Mouse (Mus musculus) stomach, postnatal 0 days (tissue): ENCODE results near the gene Ccr1. TPM values are rescaled to one million over a fixed set of nuclear protein-coding genes. Genes with fewer than 3 reads are reported as not detected.

Experiments
- ATAC-seq: fragments of 200-750 bp; cut with Nextera tagmentation; 2 replicates; pipeline ENCODE4 v1.8.0; 2017; ENCODE audit not compliant: low FRiP score, low TSS enrichment
- DNase-seq: peaks from one replicate; pipeline ENCODE4 v3.0.0-alpha.2; 2016; ENCODE audit warnings: low spot score
- H3K27ac ChIP-seq: fragments of 300-500 bp; sonication (generic); replicated peaks from 2 replicates; pipeline ENCODE4 v1.5.1; 2014; ENCODE audit warnings: mild to moderate bottlenecking, control low read depth
- H3K27me3 ChIP-seq: fragments of 300-500 bp; sonication (generic); 2 replicates; pipeline ENCODE4 v1.6.1; 2014; ENCODE audit warnings: low read length; ENCODE audit not compliant: control insufficient read depth, insufficient read depth
- H3K36me3 ChIP-seq: fragments of 300-500 bp; sonication (generic); 2 replicates; pipeline ENCODE4 v1.6.1; 2014; ENCODE audit warnings: low read length, mixed read lengths; ENCODE audit not compliant: control insufficient read depth, insufficient read depth
- H3K4me1 ChIP-seq: fragments of 300-500 bp; sonication (generic); replicated peaks from 2 replicates; pipeline ENCODE4 v1.6.1; 2014; ENCODE audit warnings: antibody characterized with exemption; ENCODE audit not compliant: control insufficient read depth, insufficient read depth
- H3K4me2 ChIP-seq: fragments of 300-500 bp; sonication (generic); replicated peaks from 2 replicates; pipeline ENCODE4 v1.6.1; 2014; ENCODE audit warnings: low read depth, mild to moderate bottlenecking, control low read depth, moderate library complexity
- H3K4me3 ChIP-seq: fragments of 300-500 bp; sonication (generic); 2 replicates; pipeline ENCODE4 v1.5.1; 2014; ENCODE audit warnings: low read depth, low read length, control low read depth
- H3K9ac ChIP-seq: fragments of 300-500 bp; sonication (generic); 2 replicates; pipeline ENCODE4 v1.6.1; 2014; ENCODE audit warnings: mild to moderate bottlenecking, low read length, control low read depth, mixed read lengths
- H3K9me3 ChIP-seq: fragments of 300-500 bp; sonication (generic); 2 replicates; pipeline ENCODE4 v1.6.1; 2016; ENCODE audit warnings: low read length; ENCODE audit not compliant: control insufficient read depth
- CTCF ChIP-seq: IDR thresholded peaks from 2 replicates; pipeline ENCODE4 v1.5.1; 2016; ENCODE audit warnings: antibody characterized with exemption, low read depth, mild to moderate bottlenecking, moderate library complexity
- EP300 ChIP-seq: optimal IDR thresholded peaks from 2 replicates; pipeline ENCODE3; 2016; ENCODE audit warnings: antibody characterized with exemption
- WGBS: fragments of 180-500 bp; shearing (Covaris S2); extraction: QIAGEN DNeasy Blood & Tissue Kit; methylation state at CpG from one replicate; pipeline ENCODE4 v1.1.7; 2014; 5-methylcytosine and 5-hydroxymethylcytosine counted together
- polyA plus RNA-seq: library from polyadenylated mRNA; unstranded; fragments of >200 nt; fragmentation: Nextera tagmentation; extraction: Ambion mirVana; gene quantifications from 2 replicates; pipeline ENCODE4 v1.2.1, GENCODE M21; 2015

The Ccr1 gene
- polyA plus RNA-seq, 1 experiment from 2014 or later: 3.9 TPM

GRCm38 (mm10) chr9:123931761-123932700, 36.5 kb downstream of the Ccr1 start:
- ATAC-seq: no peak
- no peak overlapping the region for H3K9ac ChIP-seq

GRCm38 (mm10) chr9:123930926-123931325, 37.6 kb downstream of the Ccr1 start:
- no peak overlapping the region for H3K9ac ChIP-seq
- no peaks in the 10 kb centered on the region for H3K4me1 ChIP-seq
- no peak overlapping the region for H3K4me2 ChIP-seq
- H3K36me3 ChIP-seq: no peaks in the 10 kb centered on the region
- no peaks in the 10 kb centered on the region for H3K27me3 ChIP-seq
- 71% methylated on average over 3 of the region's 3 CpGs for WGBS
- H3K4me3 ChIP-seq: no peak overlapping the region
- ATAC-seq (no peak), DNase-seq (no peak)
- H3K27ac ChIP-seq: no peak overlapping the region; the same call in 1 of the 2 replicates
- H3K9me3 ChIP-seq: no peaks in the 10 kb centered on the region
- TF ChIP-seq CTCF (no peak), EP300 (no peak)

More at GRCm38 (mm10) chr9:123931761-123932700, 36.5 kb downstream of the Ccr1 start:
- Histone ChIP-seq H3K4me1 (no peaks in the 10 kb centered on the region), H3K9me3 (no peaks in the 10 kb centered on the region), H3K27me3 (no peaks in the 10 kb centered on the region), H3K4me3 (no peak overlapping the region), H3K27ac (no peak overlapping the region), H3K4me2 (no peak overlapping the region), H3K36me3 (no peaks in the 10 kb centered on the region)
- TF ChIP-seq CTCF: no peak
- WGBS: 46% methylated on average over 6 of the region's 6 CpGs
- no peak for DNase-seq

GRCm38 (mm10) chr9:123930476-123930875, 38.0 kb downstream of the Ccr1 start:
- no peak for DNase-seq
- WGBS: 89% methylated on average over 3 of the region's 3 CpGs
- Histone ChIP-seq H3K9ac (no peak overlapping the region), H3K4me2 (no peak overlapping the region), H3K9me3 (no peaks in the 10 kb centered on the region), H3K36me3 (no peaks in the 10 kb centered on the region), H3K27ac (no peak overlapping the region; the same call in 1 of the 2 replicates), H3K27me3 (no peaks in the 10 kb centered on the region), H3K4me1 (no peaks in the 10 kb centered on the region), H3K4me3 (no peak overlapping the region)
- TF ChIP-seq CTCF (no peak), EP300 (no peak)
- ATAC-seq: no peak

- H3K9me3 ChIP-seq: no peaks in the 10 kb centered on the region
Observed at GRCm38 (mm10) chr9:123929936-123930335, 38.6 kb downstream of the Ccr1 start.

GRCm38 (mm10) chr9:123928759-123929246, 39.7 kb downstream of the Ccr1 start:
- H3K36me3 ChIP-seq: no peaks in the 10 kb centered on the region
- no peak overlapping the region for H3K4me3 ChIP-seq
- ATAC-seq (no peak), DNase-seq (no peak)
- 23% methylated on average over 8 of the region's 8 CpGs for WGBS
- no peaks in the 10 kb centered on the region for H3K4me1 ChIP-seq
- H3K4me2 ChIP-seq: no peak overlapping the region
- H3K27ac ChIP-seq: 0 out of 2 replicates have a peak overlapping the region, but pooled peaks have one; percentile 30
- no peak overlapping the region for H3K9ac ChIP-seq
- no peaks in the 10 kb centered on the region for H3K27me3 ChIP-seq
- TF ChIP-seq CTCF (peak; percentile 48), EP300 (no peak)
- H3K9me3 ChIP-seq: no peaks in the 10 kb centered on the region

More at GRCm38 (mm10) chr9:123929936-123930335, 38.6 kb downstream of the Ccr1 start:
- DNase-seq: no peak
- Histone ChIP-seq H3K9ac (no peak overlapping the region), H3K4me2 (no peak overlapping the region), H3K4me3 (no peak overlapping the region), H3K27me3 (no peaks in the 10 kb centered on the region), H3K4me1 (no peaks in the 10 kb centered on the region), H3K36me3 (no peaks in the 10 kb centered on the region), H3K27ac (no peak overlapping the region)
- ATAC-seq: no peak
- TF ChIP-seq EP300 (no peak), CTCF (no peak)
- 64% methylated on average over 4 of the region's 4 CpGs for WGBS
